ENCODE assay signal across 8 mouse cellular contexts in the genomic region with DNA sequence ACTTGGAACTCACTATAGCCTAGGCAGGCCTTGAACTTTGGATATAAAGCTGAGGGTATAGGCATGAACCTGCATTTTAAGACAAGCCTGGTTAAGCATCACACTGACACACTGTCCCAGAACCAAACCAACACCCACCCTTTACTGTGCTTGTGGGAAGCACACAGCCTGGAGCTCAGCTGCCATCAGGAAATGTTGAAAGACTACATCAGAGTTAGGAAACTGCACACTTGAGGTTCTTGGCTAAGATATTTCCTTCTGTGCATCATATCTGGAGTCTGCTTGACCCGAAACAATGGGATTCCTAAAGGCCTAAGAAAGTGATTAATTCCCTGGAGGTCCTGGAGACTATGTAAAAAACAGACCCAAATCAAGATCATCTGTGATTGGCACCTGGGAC. TPM values are rescaled to one million over a fixed set of nuclear protein-coding genes. Genes with fewer than 3 reads are reported as not detected.
A peak's percentile ranks its signal among the peaks of the same experiment; 100 is the strongest.
DNase-seq lines count a peak whose midpoint lies in the region; ATAC-seq and TF ChIP-seq lines count a peak whose summit lies in the region.

No protein-coding gene starts in this region.

- 79% methylated on average over 1 of the region's 1 CpGs for WGBS in hindbrain, embryonic 15.5 days

- peak overlapping the region; percentile 76; the same call in 1 of the 2 replicates for H3K9ac ChIP-seq in hindbrain, embryonic 15.5 days

- peaks cover 48% of the 10 kb centered on the region for H3K4me1 ChIP-seq in erythroblast, embryonic 14.5 days (ENCODE audit: control insufficient read depth)
- peaks cover 76% of the 10 kb centered on the region for H3K4me1 ChIP-seq in E14TG2a.4 (replicated peaks; ENCODE audit: low read depth, low read length)
- peaks cover 30% of the 10 kb centered on the region for H3K4me1 ChIP-seq in hindbrain, embryonic 15.5 days (replicated peaks)

- H3K27ac ChIP-seq in hindbrain, embryonic 15.5 days (replicated peaks): no peak overlapping the region

- H3K9me3 ChIP-seq in erythroblast, embryonic 14.5 days (ENCODE audit: control insufficient read depth, low read length): no peaks in the 10 kb centered on the region
- H3K9me3 ChIP-seq in E14TG2a.4 (ENCODE audit: low read length): no peaks in the 10 kb centered on the region
- no peaks in the 10 kb centered on the region for H3K9me3 ChIP-seq in hindbrain, embryonic 15.5 days

- H3K4me2 ChIP-seq in hindbrain, embryonic 15.5 days: peak overlapping the region; percentile 94

- intact Hi-C loops in gastrocnemius, postnatal 14 days (cut with DNase I; ENCODE audit: low total_unique reads): no loop called here

- peak overlapping the region; percentile 98 for H3K4me3 ChIP-seq in erythroblast, embryonic 14.5 days (replicated peaks)
- peak overlapping the region; percentile 95 for H3K4me3 ChIP-seq in E14TG2a.4 (replicated peaks; ENCODE audit: low read length)
- peak overlapping the region; percentile 73 for H3K4me3 ChIP-seq in hindbrain, embryonic 15.5 days

- TF ChIP-seq CTCF in E14TG2a.4 (conservative IDR thresholded peaks at IDR 0.05; ENCODE audit: low read length): no peak

- no peak for ATAC-seq in erythroblast, adult 5-6 weeks (replicated peaks; ENCODE audit: low FRiP score, poor library complexity, severe bottlenecking)
- no peak for ATAC-seq in hindbrain, embryonic 15.5 days (ENCODE audit: low FRiP score, low read depth)
- ATAC-seq in megakaryocyte, adult 5-6 weeks (ENCODE audit: poor library complexity, severe bottlenecking): peak; percentile 38

- peaks cover 32% of the 10 kb centered on the region for H3K36me3 ChIP-seq in erythroblast, embryonic 14.5 days (ENCODE audit: control insufficient read depth)
- peaks cover 42% of the 10 kb centered on the region for H3K36me3 ChIP-seq in E14TG2a.4 (ENCODE audit: insufficient read depth, low read length)
- H3K36me3 ChIP-seq in hindbrain, embryonic 15.5 days: no peaks in the 10 kb centered on the region

- no peak for DNase-seq in urinary bladder, postnatal 4 days (ENCODE audit: low spot score in 2 of 2)
- DNase-seq in gastrocnemius, postnatal 14 days: no peak
- no peak for DNase-seq in cerebellum, adult 8-10 months

- no peaks in the 10 kb centered on the region for H3K27me3 ChIP-seq in erythroblast, embryonic 14.5 days (ENCODE audit: control insufficient read depth)
- H3K27me3 ChIP-seq in E14TG2a.4 (ENCODE audit: insufficient read depth, low read length): no peaks in the 10 kb centered on the region
- no peaks in the 10 kb centered on the region for H3K27me3 ChIP-seq in hindbrain, embryonic 15.5 days

RNA-seq across cellular contexts. Expression of a gene that starts 1.7 kb away (rescaled TPM):
- polyA plus RNA-seq in erythroblast, embryonic 14.5 days (2012): 0.52 and 0.59 TPM in 2 replicates
- 14.0 and 23.2 TPM in 2 replicates for total RNA-seq in erythroblast, adult 5-6 weeks (2015; ENCODE audit: low replicate concordance)
- 10.5 and 12.4 TPM in 2 replicates for total RNA-seq in erythroblast, adult 5-6 weeks (2017; ENCODE audit: low replicate concordance)
- polyA plus RNA-seq in hindbrain, embryonic 15.5 days (2015; fragmentation: Nextera tagmentation; extraction: Ambion mirVana): 16.9 and 17.0 TPM in 2 replicates
- 46.7 and 49.8 TPM in 2 replicates for total RNA-seq in megakaryocyte, adult 5-6 weeks (2015)
- total RNA-seq in megakaryocyte, adult 5-6 weeks (2017): 53.6 and 55.4 TPM in 2 replicates
- 10 to 100 TPM; 10.8 to 11.8 TPM for total RNA-seq in gastrocnemius, postnatal 14 days (2021)

RNA-seq across cellular contexts. Expression of a gene that starts 4.5 kb away (rescaled TPM):
- 3.8 and 4.3 TPM in 2 replicates for polyA plus RNA-seq in erythroblast, embryonic 14.5 days (2012)
- total RNA-seq in erythroblast, adult 5-6 weeks (2015; ENCODE audit: low replicate concordance): 10.0 and 15.7 TPM in 2 replicates
- total RNA-seq in erythroblast, adult 5-6 weeks (2017; ENCODE audit: low replicate concordance): 3.9 and 4.1 TPM in 2 replicates
- polyA plus RNA-seq in hindbrain, embryonic 15.5 days (2015; fragmentation: Nextera tagmentation; extraction: Ambion mirVana): 295 and 296 TPM in 2 replicates
- 42.5 and 45.0 TPM in 2 replicates for total RNA-seq in megakaryocyte, adult 5-6 weeks (2015)
- 15.2 and 22.8 TPM in 2 replicates for total RNA-seq in megakaryocyte, adult 5-6 weeks (2017)
- total RNA-seq in gastrocnemius, postnatal 14 days (2021): 100 to 1,000 TPM; 130 to 134 TPM
